Mouse (Mus musculus): ENCODE data around the gene Dtnb. TPM values are rescaled to one million over a fixed set of nuclear protein-coding genes. Genes with fewer than 3 reads are reported as not detected.

The Dtnb gene
- polyA plus RNA-seq, 1 experiment from 2014 or later = 41.1 TPM

DNA sequence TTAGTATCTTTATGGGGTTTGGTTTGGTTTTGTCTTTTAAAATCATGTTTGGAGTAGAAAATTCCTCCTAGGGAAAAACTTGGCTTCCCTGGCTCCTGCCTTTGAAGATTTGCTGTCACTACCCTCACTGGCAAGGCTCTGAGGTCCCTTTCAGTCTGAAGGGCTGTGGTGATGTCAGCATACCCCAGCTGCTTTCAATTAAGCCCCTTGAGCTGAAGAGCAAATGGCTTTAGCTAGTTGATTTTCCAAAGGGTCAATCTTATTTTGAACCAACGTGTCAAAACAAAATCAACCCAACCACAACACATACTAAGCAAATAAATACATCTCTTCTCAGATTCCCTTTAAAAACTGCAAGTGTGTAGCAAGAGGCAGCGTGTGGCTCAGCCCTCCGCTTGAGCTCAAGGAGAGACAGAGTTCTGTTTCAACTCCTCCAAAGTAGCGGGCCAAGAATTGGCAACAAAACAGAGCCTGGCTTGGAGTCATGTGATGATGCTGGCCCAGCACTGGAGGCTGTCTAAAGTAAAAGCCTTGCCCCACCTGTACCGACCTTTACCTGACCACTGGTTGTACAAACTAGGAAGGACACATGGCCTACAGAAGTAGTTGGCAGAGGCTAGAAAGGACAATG is 216.4 kb downstream of the Dtnb start:
- DNase-seq (peak; percentile 91), ATAC-seq (ENCODE audit: insufficient read depth) (peak; percentile 45)
- 26% methylated on average over 5 of the region's 5 CpGs for WGBS
- no peak overlapping the region for H3K9ac ChIP-seq
- H3K27me3 ChIP-seq (ENCODE audit: insufficient read depth, low read length) = no peaks in the 10 kb centered on the region
- no peak overlapping the region for H3K4me3 ChIP-seq (ENCODE audit: low read depth, low read length)
- no peak for TF ChIP-seq CTCF (IDR thresholded peaks at IDR 0.05; ENCODE audit: low read depth)
- peaks cover 37% of the 10 kb centered on the region for H3K4me1 ChIP-seq (ENCODE audit: insufficient read depth)
- no peaks in the 10 kb centered on the region for H3K36me3 ChIP-seq (ENCODE audit: insufficient read depth)
- H3K27ac ChIP-seq (ENCODE audit: low read depth) = peak overlapping the region; percentile 88
- peak overlapping the region; percentile 32; the same call in 1 of the 2 replicates for H3K4me2 ChIP-seq
- no peaks in the 10 kb centered on the region for H3K9me3 ChIP-seq (ENCODE audit: low read depth, low read length)

DNA sequence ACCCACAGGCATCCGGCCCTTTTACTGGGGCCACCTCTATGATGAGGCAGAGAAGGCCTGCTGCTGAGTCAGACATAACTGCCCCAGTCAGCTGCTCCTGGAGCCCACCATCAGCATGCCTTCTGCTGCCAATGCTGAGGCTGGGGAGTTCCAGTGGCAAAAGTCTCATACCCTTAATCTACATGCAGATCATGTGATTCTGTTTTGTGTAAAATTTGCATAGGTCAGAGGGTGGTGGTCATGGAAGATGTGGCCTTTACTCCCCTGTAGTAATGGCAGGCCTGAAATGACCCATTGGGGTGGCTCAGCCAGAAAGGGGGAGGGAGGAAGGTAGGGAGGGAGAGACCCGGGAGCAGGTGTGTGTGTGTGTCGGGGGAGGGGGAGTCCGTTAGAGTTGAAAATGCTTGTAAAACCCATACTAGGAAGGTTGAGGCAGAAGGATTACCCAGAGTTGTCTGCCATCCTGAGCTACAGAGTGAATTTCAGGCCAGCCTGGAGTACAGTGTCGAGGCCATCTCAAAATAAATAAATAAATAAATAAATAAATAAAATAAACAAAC is 217.5 kb downstream of the Dtnb start:
- peak overlapping the region; percentile 88 for H3K27ac ChIP-seq (ENCODE audit: low read depth)
- H3K36me3 ChIP-seq (ENCODE audit: insufficient read depth) = no peaks in the 10 kb centered on the region
- no peaks in the 10 kb centered on the region for H3K27me3 ChIP-seq (ENCODE audit: insufficient read depth, low read length)
- TF ChIP-seq CTCF (IDR thresholded peaks at IDR 0.05; ENCODE audit: low read depth) = no peak
- no peak overlapping the region for H3K4me3 ChIP-seq (ENCODE audit: low read depth, low read length)
- DNase-seq = no peak
- no peak overlapping the region for H3K4me2 ChIP-seq
- H3K4me1 ChIP-seq (ENCODE audit: insufficient read depth) = peaks cover 27% of the 10 kb centered on the region
- H3K9ac ChIP-seq = no peak overlapping the region
- no peak for ATAC-seq (ENCODE audit: insufficient read depth)
- H3K9me3 ChIP-seq (ENCODE audit: low read depth, low read length) = no peaks in the 10 kb centered on the region
- 51% methylated on average over 5 of the region's 5 CpGs for WGBS

GRCm38 (mm10) chr12:3791257-3791656 is 219.1 kb downstream of the Dtnb start:
- Histone ChIP-seq H3K9me3 (ENCODE audit: low read depth, low read length) (no peaks in the 10 kb centered on the region), H3K4me2 (peak overlapping the region; percentile 69), H3K4me1 (ENCODE audit: insufficient read depth) (peaks cover 15% of the 10 kb centered on the region), H3K36me3 (ENCODE audit: insufficient read depth) (no peaks in the 10 kb centered on the region), H3K9ac (no peak overlapping the region), H3K27ac (ENCODE audit: low read depth) (no peak overlapping the region), H3K27me3 (ENCODE audit: insufficient read depth, low read length) (no peaks in the 10 kb centered on the region), H3K4me3 (ENCODE audit: low read depth, low read length) (peak overlapping the region; percentile 34; the same call in 1 of the 2 replicates)
- 39% methylated on average over 7 of the region's 7 CpGs for WGBS
- TF ChIP-seq CTCF (IDR thresholded peaks at IDR 0.05; ENCODE audit: low read depth) = no peak
- ATAC-seq (ENCODE audit: insufficient read depth) = no peak
- no peak for DNase-seq

DNA sequence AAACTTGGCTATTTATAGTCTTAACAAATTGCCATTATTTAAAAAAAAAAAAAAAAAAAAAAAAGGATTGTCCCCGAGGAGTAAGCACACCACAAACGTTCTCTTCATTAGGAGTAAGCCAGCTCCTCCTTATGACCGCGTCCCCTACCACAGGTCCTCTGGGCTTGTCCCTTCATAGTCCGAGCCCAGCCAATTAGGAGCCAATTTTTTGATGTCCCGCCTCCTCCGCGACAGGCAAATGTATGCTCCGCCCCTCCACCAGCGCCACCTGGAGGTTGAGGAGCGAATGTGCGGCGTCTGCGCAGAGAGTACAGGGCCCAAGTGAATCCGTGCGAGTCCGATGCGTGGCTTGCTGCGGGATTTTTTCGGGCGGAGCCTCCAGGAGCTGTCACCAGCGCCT is 219.6 kb downstream of the Dtnb start:
- Histone ChIP-seq H3K36me3 (ENCODE audit: insufficient read depth) (no peaks in the 10 kb centered on the region), H3K4me2 (peak overlapping the region; percentile 69), H3K4me3 (ENCODE audit: low read depth, low read length) (peak overlapping the region; percentile 34), H3K27ac (ENCODE audit: low read depth) (no peak overlapping the region), H3K27me3 (ENCODE audit: insufficient read depth, low read length) (no peaks in the 10 kb centered on the region), H3K9me3 (ENCODE audit: low read depth, low read length) (no peaks in the 10 kb centered on the region), H3K9ac (peak overlapping the region; percentile 48), H3K4me1 (ENCODE audit: insufficient read depth) (peaks cover 15% of the 10 kb centered on the region)
- ATAC-seq (ENCODE audit: insufficient read depth) = peak; percentile 81
- DNase-seq = peak; percentile 98
- under 1% methylated on average over 22 of the region's 22 CpGs for WGBS
- TF ChIP-seq CTCF (IDR thresholded peaks at IDR 0.05; ENCODE audit: low read depth) = peak; percentile 98

DNA sequence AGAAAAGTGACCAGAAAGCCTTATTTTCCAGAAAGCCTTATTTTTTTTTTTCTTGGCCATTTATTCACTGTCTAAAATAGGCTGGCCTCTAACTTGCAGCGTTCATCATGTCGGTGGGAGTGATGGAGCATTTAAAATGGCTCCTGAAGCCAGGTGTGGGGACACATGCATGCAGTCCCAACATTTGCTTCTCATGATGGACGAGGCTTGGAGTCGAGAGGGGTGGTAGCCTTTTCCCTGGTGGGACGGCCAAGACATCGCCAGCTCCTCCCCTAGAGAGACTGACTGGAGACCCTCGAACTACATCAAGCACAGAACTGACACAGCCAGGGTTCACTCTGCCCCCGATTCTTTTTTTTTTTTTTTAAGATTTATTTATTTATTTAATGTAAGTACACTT is 220.1 kb downstream of the Dtnb start:
- Histone ChIP-seq H3K4me3 (ENCODE audit: low read depth, low read length) (peak overlapping the region; percentile 34), H3K9ac (peak overlapping the region; percentile 48), H3K9me3 (ENCODE audit: low read depth, low read length) (no peaks in the 10 kb centered on the region), H3K4me2 (peak overlapping the region; percentile 69), H3K4me1 (ENCODE audit: insufficient read depth) (peaks cover 15% of the 10 kb centered on the region), H3K36me3 (ENCODE audit: insufficient read depth) (no peaks in the 10 kb centered on the region), H3K27me3 (ENCODE audit: insufficient read depth, low read length) (no peaks in the 10 kb centered on the region), H3K27ac (ENCODE audit: low read depth) (no peak overlapping the region)
- TF ChIP-seq CTCF (IDR thresholded peaks at IDR 0.05; ENCODE audit: low read depth) = no peak
- ATAC-seq (ENCODE audit: insufficient read depth) = 0 out of 2 replicates have a peak, but pooled peaks have one; percentile 9
- DNase-seq = peak; percentile 47
- WGBS = 6% methylated on average over 8 of the region's 8 CpGs

DNA sequence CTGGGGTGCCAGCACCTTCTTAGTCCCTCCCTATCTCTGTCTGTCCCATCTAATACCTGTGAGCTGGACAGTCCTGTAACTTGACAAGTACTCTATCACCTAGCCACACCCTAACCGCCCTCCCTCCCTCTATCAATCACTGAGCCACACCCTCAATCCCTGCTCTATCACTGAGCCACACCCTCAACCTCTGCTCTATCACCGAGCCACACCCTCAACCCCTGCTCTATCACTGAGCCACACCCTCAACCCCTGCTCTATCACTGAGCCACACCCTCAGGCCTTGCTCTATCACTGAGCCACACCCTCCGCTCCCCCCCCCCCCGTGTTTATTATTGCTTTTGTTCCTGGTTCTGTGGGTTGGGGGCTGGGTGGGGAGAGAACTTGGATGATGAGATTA is 223.4 kb downstream of the Dtnb start:
- H3K9ac ChIP-seq = no peak overlapping the region
- ATAC-seq (ENCODE audit: insufficient read depth) (no peak), DNase-seq (no peak)
- 29% methylated on average over 4 of the region's 4 CpGs for WGBS
- no peak overlapping the region for H3K27ac ChIP-seq (ENCODE audit: low read depth)
- no peaks in the 10 kb centered on the region for H3K36me3 ChIP-seq (ENCODE audit: insufficient read depth)
- no peak for TF ChIP-seq CTCF (IDR thresholded peaks at IDR 0.05; ENCODE audit: low read depth)
- H3K9me3 ChIP-seq (ENCODE audit: low read depth, low read length) = no peaks in the 10 kb centered on the region
- no peaks in the 10 kb centered on the region for H3K4me1 ChIP-seq (ENCODE audit: insufficient read depth)
- H3K4me3 ChIP-seq (ENCODE audit: low read depth, low read length) = no peak overlapping the region
- no peak overlapping the region for H3K4me2 ChIP-seq
- no peaks in the 10 kb centered on the region for H3K27me3 ChIP-seq (ENCODE audit: insufficient read depth, low read length)

DNA sequence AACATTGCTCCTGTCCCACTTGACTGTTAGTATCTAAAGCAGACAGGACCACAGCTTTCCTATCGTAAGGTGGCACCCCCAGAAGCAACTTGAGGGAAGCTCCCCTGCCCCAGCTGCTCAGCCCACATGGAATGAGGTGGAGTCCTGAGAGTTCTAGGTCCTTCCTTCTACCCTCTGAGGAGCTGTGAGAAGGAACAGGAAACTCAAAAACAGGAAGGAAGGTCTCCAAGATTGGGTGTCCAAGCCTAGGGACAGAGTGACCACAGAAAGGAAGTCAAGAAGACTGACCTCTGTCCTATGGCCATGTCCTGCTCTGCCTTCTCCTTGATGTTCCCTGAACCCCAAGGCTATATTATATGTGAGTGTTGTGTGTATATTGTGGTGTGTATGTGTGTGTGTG is 227.4 kb downstream of the Dtnb start:
- Histone ChIP-seq H3K4me1 (ENCODE audit: insufficient read depth) (no peaks in the 10 kb centered on the region), H3K4me2 (no peak overlapping the region), H3K9me3 (ENCODE audit: low read depth, low read length) (no peaks in the 10 kb centered on the region), H3K27me3 (ENCODE audit: insufficient read depth, low read length) (no peaks in the 10 kb centered on the region), H3K9ac (no peak overlapping the region), H3K4me3 (ENCODE audit: low read depth, low read length) (no peak overlapping the region), H3K36me3 (ENCODE audit: insufficient read depth) (no peaks in the 10 kb centered on the region), H3K27ac (ENCODE audit: low read depth) (no peak overlapping the region)
- no peak for DNase-seq
- no peak for TF ChIP-seq CTCF (IDR thresholded peaks at IDR 0.05; ENCODE audit: low read depth)
- no peak for ATAC-seq (ENCODE audit: insufficient read depth)
- WGBS = 77% methylated on average over 1 of the region's 1 CpGs
